Mouse (Mus musculus): ENCODE measurements around the gene Prim1. TPM values are rescaled to one million over a fixed set of nuclear protein-coding genes. Genes with fewer than 3 reads are reported as not detected.

The Prim1 gene
- 109 and 117 TPM in 2 replicates for total RNA-seq (2015)
- 116 and 131 TPM in 2 replicates for total RNA-seq (2017)

- peak; percentile 99 for ATAC-seq (replicated peaks; ENCODE audit: poor library complexity)
Observed at GRCm38 (mm10) chr10:128015068-128015934, at the start of gene Prim1. TSS of gene Prim1 (plus strand) at chr10:128015168.

GRCm38 (mm10) chr10:127966506-127966905 lies 48.5 kb upstream of the Prim1 start:
- no peak for ATAC-seq (replicated peaks; ENCODE audit: poor library complexity)

GRCm38 (mm10) chr10:127969820-127970219 lies 45.1 kb upstream of the Prim1 start:
- ATAC-seq (replicated peaks; ENCODE audit: poor library complexity), result peak; percentile 31; the same call in 1 of the 2 replicates

GRCm38 (mm10) chr10:127970359-127970831 lies 44.6 kb upstream of the Prim1 start:
- no peak for ATAC-seq (replicated peaks; ENCODE audit: poor library complexity)

- ATAC-seq (replicated peaks; ENCODE audit: poor library complexity), result no peak
Observed at GRCm38 (mm10) chr10:127971135-127971534, 43.8 kb upstream of the Prim1 start.

- no peak for ATAC-seq (replicated peaks; ENCODE audit: poor library complexity)
Observed at GRCm38 (mm10) chr10:127974062-127974461, 40.9 kb upstream of the Prim1 start.

- no peak for ATAC-seq (replicated peaks; ENCODE audit: poor library complexity)
Observed at GRCm38 (mm10) chr10:127975503-127975902, 39.5 kb upstream of the Prim1 start.

- no peak for ATAC-seq (replicated peaks; ENCODE audit: poor library complexity)
Observed at GRCm38 (mm10) chr10:127984650-127985049, 30.3 kb upstream of the Prim1 start.

GRCm38 (mm10) chr10:127985601-127986000 lies 29.4 kb upstream of the Prim1 start:
- no peak for ATAC-seq (replicated peaks; ENCODE audit: poor library complexity)

- no peak for ATAC-seq (replicated peaks; ENCODE audit: poor library complexity)
Observed at GRCm38 (mm10) chr10:127996690-127997089, 18.3 kb upstream of the Prim1 start.

- ATAC-seq (replicated peaks; ENCODE audit: poor library complexity), result no peak
Observed at GRCm38 (mm10) chr10:127998260-127998659, 16.7 kb upstream of the Prim1 start.

GRCm38 (mm10) chr10:128003281-128003801 lies 11.6 kb upstream of the Prim1 start:
- ATAC-seq (replicated peaks; ENCODE audit: poor library complexity), result no peak

GRCm38 (mm10) chr10:128004918-128005317 lies 10.1 kb upstream of the Prim1 start:
- ATAC-seq (replicated peaks; ENCODE audit: poor library complexity), result no peak

GRCm38 (mm10) chr10:128005479-128005878 lies 9.5 kb upstream of the Prim1 start:
- ATAC-seq (replicated peaks; ENCODE audit: poor library complexity), result no peak

- no peak for ATAC-seq (replicated peaks; ENCODE audit: poor library complexity)
Observed at GRCm38 (mm10) chr10:128007446-128007845, 7.5 kb upstream of the Prim1 start, which contains the start of gene Hsd17b6. TSS of gene Hsd17b6 (minus strand) at chr10:128007611.

- peak; percentile 98 for ATAC-seq (replicated peaks; ENCODE audit: poor library complexity)
Observed at GRCm38 (mm10) chr10:128008207-128008889, 6.6 kb upstream of the Prim1 start.

- no peak for ATAC-seq (replicated peaks; ENCODE audit: poor library complexity)
Observed at GRCm38 (mm10) chr10:128009735-128010134, 5.2 kb upstream of the Prim1 start.

GRCm38 (mm10) chr10:128022196-128022595 lies 7.2 kb downstream of the Prim1 start:
- ATAC-seq (replicated peaks; ENCODE audit: poor library complexity), result no peak

- ATAC-seq (replicated peaks; ENCODE audit: poor library complexity), result no peak
Observed at GRCm38 (mm10) chr10:128023496-128023895, 8.5 kb downstream of the Prim1 start.

GRCm38 (mm10) chr10:128029931-128030330 lies 15.0 kb downstream of the Prim1 start:
- no peak for ATAC-seq (replicated peaks; ENCODE audit: poor library complexity)

GRCm38 (mm10) chr10:128030860-128031259 lies 15.9 kb downstream of the Prim1 start:
- ATAC-seq (replicated peaks; ENCODE audit: poor library complexity), result no peak

Data from megakaryocyte progenitor cell, adult 5-6 weeks (primary cell).